Mouse (Mus musculus) stomach, embryonic 16.5 days (tissue): ENCODE data around the gene Piwil4. TPM values are rescaled to one million over a fixed set of nuclear protein-coding genes. Genes with fewer than 3 reads are reported as not detected.

Source experiments
- ATAC-seq: fragments of 200-750 bp; cut with Nextera tagmentation; 2 replicates; pipeline ENCODE4 v1.8.0; 2017; ENCODE audit warnings: moderate number of reproducible peaks, moderate TSS enrichment; ENCODE audit not compliant: insufficient read depth, low FRiP score
- H3K27ac ChIP-seq: fragments of 300-500 bp; sonication (generic); 2 replicates; pipeline ENCODE4 v1.5.1; 2014; ENCODE audit warnings: low read length
- H3K27me3 ChIP-seq: fragments of 300-500 bp; sonication (generic); 2 replicates; pipeline ENCODE4 v1.6.1; 2014; ENCODE audit warnings: low read length, control low read depth, mixed read lengths; ENCODE audit not compliant: control insufficient read depth, insufficient read depth
- H3K36me3 ChIP-seq: fragments of 300-500 bp; sonication (generic); 2 replicates; pipeline ENCODE4 v1.6.1; 2014; ENCODE audit warnings: low read length; ENCODE audit not compliant: control insufficient read depth, insufficient read depth
- H3K4me1 ChIP-seq: fragments of 300-500 bp; sonication (generic); 2 replicates; pipeline ENCODE4 v1.6.1; 2014; ENCODE audit warnings: low read length, control low read depth, mixed read lengths; ENCODE audit not compliant: control insufficient read depth, insufficient read depth
- H3K4me2 ChIP-seq: fragments of 300-500 bp; sonication (generic); 2 replicates; pipeline ENCODE4 v1.6.1; 2014; ENCODE audit warnings: low read depth, low read length, mixed read lengths
- H3K4me3 ChIP-seq: fragments of 300-500 bp; sonication (generic); replicated peaks from 2 replicates; pipeline ENCODE4 v1.5.1; 2014; ENCODE audit warnings: mild to moderate bottlenecking, low read length
- H3K9ac ChIP-seq: fragments of 300-500 bp; sonication (generic); 2 replicates; pipeline ENCODE4 v1.6.1; 2014; ENCODE audit warnings: low read length
- H3K9me3 ChIP-seq: fragments of 300-500 bp; sonication (generic); replicated peaks from 2 replicates; pipeline ENCODE4 v1.6.1; 2016; ENCODE audit warnings: low read length, control low read depth; ENCODE audit not compliant: control insufficient read depth
- WGBS: fragments of 180-500 bp; shearing (Covaris S2); extraction: QIAGEN DNeasy Blood & Tissue Kit; methylation state at CpG from one replicate; pipeline ENCODE4 v1.1.7; 2014; 5-methylcytosine and 5-hydroxymethylcytosine counted together
- polyA plus RNA-seq: library from polyadenylated mRNA; unstranded; fragments of >200 nt; fragmentation: Nextera tagmentation; extraction: Ambion mirVana; gene quantifications from 2 replicates; pipeline ENCODE4 v1.2.1, GENCODE M21; 2015

Gene Piwil4
- polyA plus RNA-seq, 1 experiment from 2014 or later, result 0.15 TPM

DNA sequence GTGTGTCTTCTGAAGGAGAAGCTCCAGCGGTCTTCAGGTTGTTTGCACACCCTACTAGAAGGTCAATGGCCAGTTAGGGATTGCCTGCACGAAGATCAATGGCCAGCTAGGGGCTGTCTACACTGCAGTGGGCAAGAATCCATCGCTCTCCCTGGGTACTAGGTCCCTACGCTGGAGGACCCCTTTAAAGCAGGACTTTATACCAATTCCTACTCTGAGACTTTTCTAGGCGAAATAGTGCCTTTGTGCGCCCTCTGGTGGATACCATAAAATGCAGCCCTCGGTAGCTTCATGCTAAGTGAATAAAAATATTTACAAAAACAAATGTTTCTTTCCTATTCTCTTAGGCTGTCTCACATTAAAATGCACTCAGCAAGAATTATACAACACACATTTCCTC, 24.2 kb upstream of the Piwil4 start:
- Histone ChIP-seq H3K36me3 (no peaks in the 10 kb centered on the region), H3K9ac (no peak overlapping the region), H3K27ac (no peak overlapping the region), H3K27me3 (no peaks in the 10 kb centered on the region), H3K4me1 (no peaks in the 10 kb centered on the region), H3K4me2 (no peak overlapping the region), H3K4me3 (no peak overlapping the region), H3K9me3 (no peaks in the 10 kb centered on the region)
- WGBS, result 21% methylated on average over 7 of the region's 7 CpGs
- ATAC-seq, result 0 out of 2 replicates have a peak, but pooled peaks have one; percentile 37

DNA sequence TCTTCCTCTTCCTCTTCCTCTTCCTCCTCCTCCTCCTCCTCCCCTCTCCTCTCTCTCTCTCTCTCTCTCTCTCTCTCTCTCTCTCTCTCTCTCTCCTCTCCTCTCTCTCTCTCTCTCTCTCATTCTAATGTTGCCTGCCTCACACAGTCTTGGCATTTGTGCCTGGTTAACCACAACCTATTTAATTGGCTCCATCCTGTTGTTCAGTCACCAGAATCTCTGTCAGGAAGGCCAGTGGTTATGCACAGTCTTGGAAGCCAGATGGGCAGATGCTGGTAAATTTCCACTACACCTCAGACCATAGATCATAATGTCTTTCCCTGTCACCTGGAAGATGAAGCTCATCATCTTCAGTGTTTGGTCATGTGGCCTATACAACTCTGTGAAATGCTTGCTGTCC, 18.7 kb upstream of the Piwil4 start:
- H3K27ac ChIP-seq, result no peak overlapping the region
- no peaks in the 10 kb centered on the region for H3K27me3 ChIP-seq
- ATAC-seq, result no peak
- H3K9ac ChIP-seq, result no peak overlapping the region
- no peaks in the 10 kb centered on the region for H3K4me1 ChIP-seq
- no peak overlapping the region for H3K4me2 ChIP-seq
- no peaks in the 10 kb centered on the region for H3K9me3 ChIP-seq
- no peak overlapping the region for H3K4me3 ChIP-seq
- H3K36me3 ChIP-seq, result no peaks in the 10 kb centered on the region

DNA sequence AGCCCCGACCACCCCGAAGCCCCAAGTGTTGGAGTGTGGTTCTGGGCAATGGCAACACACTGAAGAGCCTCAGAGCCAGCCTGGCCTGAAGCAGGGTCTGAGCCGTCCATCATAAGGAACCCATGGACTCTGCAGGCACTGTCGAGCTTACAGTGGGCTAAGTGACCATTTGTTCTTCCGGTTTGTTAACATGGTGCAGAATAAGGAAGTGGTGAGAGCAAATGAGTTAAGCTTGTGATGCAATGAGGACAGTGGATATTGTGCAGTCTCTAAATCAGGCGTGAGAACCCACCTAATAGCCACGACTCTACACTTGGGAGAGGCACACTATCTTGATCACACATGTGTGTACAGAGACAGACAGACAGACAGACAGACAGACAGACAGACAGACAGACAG, 18.1 kb upstream of the Piwil4 start:
- H3K4me1 ChIP-seq, result no peaks in the 10 kb centered on the region

DNA sequence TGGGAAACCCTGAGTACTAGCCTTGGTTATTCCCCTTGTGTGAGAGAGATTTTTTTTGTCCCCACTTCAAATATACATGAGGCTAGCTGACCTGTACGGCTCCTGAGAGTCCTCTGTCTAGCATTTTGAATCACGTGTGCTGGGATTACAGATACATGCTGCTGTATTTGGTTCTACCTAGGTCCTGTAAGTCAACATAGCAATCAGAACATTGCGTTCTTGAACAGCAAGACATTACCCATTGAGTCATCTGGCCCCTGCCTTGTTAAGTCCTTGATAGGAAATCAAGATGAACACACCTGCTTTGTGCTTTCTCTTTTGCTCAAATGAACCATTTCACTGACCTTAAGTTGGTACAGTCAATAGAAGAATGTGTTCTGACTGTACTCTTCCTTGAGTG, 13.9 kb upstream of the Piwil4 start:
- Histone ChIP-seq H3K4me2 (no peak overlapping the region), H3K27ac (no peak overlapping the region), H3K4me1 (peaks cover 5% of the 10 kb centered on the region), H3K4me3 (no peak overlapping the region), H3K36me3 (no peaks in the 10 kb centered on the region), H3K9me3 (no peaks in the 10 kb centered on the region), H3K27me3 (no peaks in the 10 kb centered on the region), H3K9ac (no peak overlapping the region)
- no peak for ATAC-seq
- WGBS, result 68% methylated on average over 3 of the region's 3 CpGs

More for the DNA sequence above, 18.1 kb upstream of the Piwil4 start:
- 0 out of 2 replicates have a peak, but pooled peaks have one; percentile 23 for ATAC-seq
- H3K4me2 ChIP-seq, result no peak overlapping the region
- 62% methylated on average over 7 of the region's 7 CpGs for WGBS
- no peaks in the 10 kb centered on the region for H3K36me3 ChIP-seq
- H3K27ac ChIP-seq, result no peak overlapping the region
- H3K27me3 ChIP-seq, result no peaks in the 10 kb centered on the region
- H3K9ac ChIP-seq, result no peak overlapping the region
- no peaks in the 10 kb centered on the region for H3K9me3 ChIP-seq
- no peak overlapping the region for H3K4me3 ChIP-seq

DNA sequence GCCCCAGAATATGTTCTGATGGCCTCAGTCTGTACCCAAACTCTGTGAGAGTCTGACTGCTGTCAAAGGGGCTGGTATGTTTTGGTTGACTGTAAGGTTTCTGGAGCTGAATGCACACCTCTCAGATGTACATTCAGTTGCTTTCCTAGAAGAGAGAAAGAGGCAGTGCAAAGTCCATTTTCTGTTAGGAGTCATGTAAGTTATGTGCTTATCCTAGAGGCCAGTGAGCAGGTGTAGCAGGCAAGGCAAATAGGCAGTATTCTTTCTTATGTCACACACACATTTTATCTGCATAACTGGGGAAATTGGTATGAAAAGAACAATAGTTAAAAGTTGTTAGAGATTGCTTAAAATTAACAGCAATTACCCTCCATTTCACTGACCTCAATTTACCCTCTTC, 13.4 kb upstream of the Piwil4 start:
- ATAC-seq, result no peak

DNA sequence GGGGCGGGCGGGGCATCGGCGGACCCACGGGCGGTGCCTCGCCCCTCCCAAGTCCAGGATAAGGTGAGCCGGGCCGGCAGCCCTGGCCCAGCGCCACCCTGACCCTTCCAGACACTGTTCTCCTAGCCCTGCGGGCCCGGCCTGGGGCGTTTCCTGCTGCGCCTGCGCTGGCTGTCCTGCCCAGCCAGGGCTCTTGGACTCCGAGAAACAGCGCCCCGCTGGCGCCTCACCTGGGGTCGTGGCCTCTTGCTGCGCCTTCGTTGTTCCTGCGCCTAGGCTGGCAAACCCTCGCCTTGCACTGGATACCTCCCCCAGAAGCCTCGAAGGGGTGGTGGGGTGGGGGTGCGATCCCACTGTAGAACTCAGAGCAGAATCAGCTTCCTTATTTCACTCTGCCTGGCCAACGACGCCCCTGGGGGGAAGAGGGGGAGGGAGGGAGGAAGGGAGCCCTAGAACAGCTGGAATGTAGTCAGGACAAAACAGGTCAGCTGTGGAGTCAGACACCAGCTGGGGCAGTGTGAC, 11.5 kb upstream of the Piwil4 start, which contains the start of gene Fut4:
Gene Fut4, minus strand, starts transcription at position 393 of the 522 bp plus-strand sequence.
- peak within 1 kb of the TSS; percentile 83 for H3K9ac ChIP-seq
- no peaks in the 10 kb centered on the region for H3K9me3 ChIP-seq
- peak within 1 kb of the TSS; percentile 62 for H3K4me3 ChIP-seq
- H3K27me3 ChIP-seq, result no peaks in the 10 kb centered on the region
- peaks cover 5% of the 10 kb centered on the region for H3K4me1 ChIP-seq
- peak within 1 kb of the TSS; percentile 54 for H3K27ac ChIP-seq
- H3K36me3 ChIP-seq, result no peaks in the 10 kb centered on the region
- peak within 1 kb of the TSS; percentile 99 for H3K4me2 ChIP-seq
- ATAC-seq, result peak; percentile 84
- WGBS, result 0% methylated on average over 28 of the region's 28 CpGs

More for the DNA sequence above, 13.4 kb upstream of the Piwil4 start:
- Histone ChIP-seq H3K9ac (no peak overlapping the region), H3K27me3 (no peaks in the 10 kb centered on the region), H3K36me3 (no peaks in the 10 kb centered on the region), H3K4me2 (no peak overlapping the region), H3K27ac (no peak overlapping the region), H3K4me1 (peaks cover 5% of the 10 kb centered on the region), H3K9me3 (no peaks in the 10 kb centered on the region), H3K4me3 (no peak overlapping the region)

DNA sequence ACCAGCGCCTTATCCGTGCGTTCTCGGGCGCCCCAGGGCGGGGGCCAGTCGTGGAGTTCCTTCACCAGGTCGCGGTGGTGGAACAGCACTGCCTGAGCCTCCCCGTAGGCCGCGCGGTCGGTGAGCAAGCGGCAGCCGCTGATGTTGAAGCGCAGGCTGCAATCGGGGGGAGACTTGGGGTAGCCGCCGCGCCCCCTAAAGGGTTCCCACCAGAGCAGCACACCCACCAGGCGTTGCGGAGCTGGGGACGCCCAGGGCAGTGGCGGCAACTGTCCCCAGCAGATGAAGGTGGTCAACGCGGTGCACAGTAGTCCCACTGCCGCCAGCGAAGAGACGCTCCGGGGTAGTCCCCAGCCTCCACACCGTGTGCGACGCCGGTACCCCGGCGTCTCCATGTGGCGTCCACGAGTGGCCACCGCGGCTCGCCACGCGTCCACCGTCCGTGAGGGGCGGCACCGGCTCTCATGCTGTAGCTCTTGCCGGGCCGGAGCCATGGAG, 11.0 kb upstream of the Piwil4 start:
- peak overlapping the region; percentile 62 for H3K4me3 ChIP-seq
- under 1% methylated on average over 50 of the region's 50 CpGs for WGBS
- peaks cover 5% of the 10 kb centered on the region for H3K4me1 ChIP-seq
- H3K36me3 ChIP-seq, result no peaks in the 10 kb centered on the region
- H3K9ac ChIP-seq, result peak overlapping the region; percentile 83
- peak; percentile 48 for ATAC-seq
- H3K27ac ChIP-seq, result peak overlapping the region; percentile 54; the same call in 1 of the 2 replicates
- peak overlapping the region; percentile 99 for H3K4me2 ChIP-seq
- no peaks in the 10 kb centered on the region for H3K27me3 ChIP-seq
- H3K9me3 ChIP-seq, result no peaks in the 10 kb centered on the region

DNA sequence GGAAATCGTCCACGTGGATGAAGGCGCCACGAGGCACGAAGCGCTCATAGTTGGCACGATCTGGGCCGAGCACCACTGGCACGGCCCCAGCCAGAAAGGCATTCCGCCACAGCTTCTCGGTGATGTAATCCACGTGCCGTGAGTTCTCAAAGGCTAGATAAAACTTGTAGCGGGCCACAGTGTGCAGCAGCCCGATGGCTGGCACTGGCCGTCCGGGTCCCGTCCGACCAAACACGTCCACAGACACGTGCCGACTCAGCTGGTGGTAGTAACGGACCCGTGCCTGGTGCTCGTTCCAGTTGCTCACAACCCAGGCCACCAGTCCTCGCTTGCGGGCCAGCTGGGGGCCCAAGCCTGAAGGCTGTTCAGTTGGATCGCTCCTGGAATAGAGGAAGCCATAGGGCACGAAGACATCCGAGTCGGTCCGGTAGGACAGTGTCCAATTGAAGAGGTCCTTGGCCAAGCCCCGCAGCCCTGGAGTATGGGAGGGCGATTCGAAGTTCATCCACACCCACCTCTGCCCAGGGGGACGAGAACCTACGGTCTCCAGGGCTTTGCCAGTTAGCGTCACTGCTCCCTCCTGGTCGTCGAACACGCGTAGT, 10.5 kb upstream of the Piwil4 start:
- Histone ChIP-seq H3K9me3 (no peaks in the 10 kb centered on the region), H3K4me2 (peak overlapping the region; percentile 99), H3K9ac (peak overlapping the region; percentile 83), H3K27ac (0 out of 2 replicates have a peak overlapping the region, but pooled peaks have one; percentile 54), H3K36me3 (no peaks in the 10 kb centered on the region), H3K4me3 (peak overlapping the region; percentile 62), H3K4me1 (peaks cover 5% of the 10 kb centered on the region), H3K27me3 (no peaks in the 10 kb centered on the region)
- WGBS, result 60% methylated on average over 42 of the region's 42 CpGs
- no peak for ATAC-seq

DNA sequence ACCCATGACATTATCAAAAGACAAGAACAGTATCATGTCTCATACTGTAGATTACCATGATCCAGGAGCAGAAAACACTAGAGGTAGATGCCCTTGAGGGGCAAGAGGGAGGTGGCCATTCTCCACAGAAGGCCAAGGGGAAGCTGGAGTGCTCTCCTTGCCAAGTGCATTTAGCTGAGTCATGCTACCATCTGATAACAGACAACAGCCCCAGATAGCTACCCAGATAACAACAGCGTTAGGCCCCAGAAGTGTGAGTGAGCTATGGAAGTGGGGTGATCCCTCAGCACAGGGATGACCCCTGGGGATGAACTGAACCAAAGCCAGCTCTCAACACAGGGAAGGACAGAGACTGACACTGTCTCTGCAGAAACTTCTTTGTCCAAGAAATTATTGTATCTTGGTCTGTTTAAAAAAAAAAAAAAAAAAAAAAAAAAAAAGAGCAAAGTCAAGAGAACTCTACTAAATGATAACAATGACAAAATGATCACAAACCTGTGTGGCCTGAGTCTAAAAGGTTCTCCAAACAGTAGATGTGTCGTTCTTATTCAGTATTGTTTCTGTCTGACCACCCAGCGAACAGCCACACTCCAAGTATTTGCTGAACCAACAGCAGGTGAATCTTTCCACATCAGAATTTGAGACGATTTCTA, 909 bp downstream of the Piwil4 start:
- WGBS, result 59% methylated on average over 4 of the region's 4 CpGs
- H3K9ac ChIP-seq, result no peak overlapping the region
- no peak overlapping the region for H3K27ac ChIP-seq
- H3K27me3 ChIP-seq, result no peaks in the 10 kb centered on the region
- no peak overlapping the region for H3K4me2 ChIP-seq
- no peak for ATAC-seq
- H3K4me1 ChIP-seq, result no peaks in the 10 kb centered on the region
- no peaks in the 10 kb centered on the region for H3K9me3 ChIP-seq
- no peak overlapping the region for H3K4me3 ChIP-seq
- no peaks in the 10 kb centered on the region for H3K36me3 ChIP-seq
